Mouse (Mus musculus) myocyte (in vitro differentiated cells): ENCODE measurements around the gene Gm20662.

ENCODE experiments used
- CEBPB ChIP-seq: IDR thresholded peaks from 2 replicates; pipeline ENCODE4 v1.6.1; 2011; ENCODE audit warnings: mild to moderate bottlenecking, moderate library complexity; ENCODE audit not compliant: poor library complexity, insufficient read depth, severe bottlenecking
- MYOD1 ChIP-seq, 3 experiments: IDR thresholded peaks; one replicate each; pipeline ENCODE4 v1.6.1; 2011; ENCODE audit warnings: control low read depth in 2 of 3, low read depth in 2 of 3, mild to moderate bottlenecking in 2 of 3, moderate library complexity in 1 of 3; ENCODE audit not compliant: insufficient read length in 2 of 3, control insufficient read depth in 1 of 3
- POLR2A ChIP-seq: IDR thresholded peaks from one replicate; pipeline ENCODE4 v1.6.1; 2011; ENCODE audit warnings: low read depth, mild to moderate bottlenecking, control low read depth, moderate library complexity; ENCODE audit not compliant: insufficient read length
- POLR2AphosphoS2 ChIP-seq: IDR thresholded peaks from one replicate; pipeline ENCODE4 v1.6.1; 2011; ENCODE audit warnings: low read depth, control low read depth; ENCODE audit not compliant: insufficient read length
- USF1 ChIP-seq: IDR thresholded peaks from one replicate; pipeline ENCODE4 v1.6.1; 2011; ENCODE audit warnings: low read depth, mild to moderate bottlenecking, control low read depth, moderate library complexity

GRCm38 (mm10) chr9:108001922-108002770 lies 6.0 kb downstream of the Gm20662 start, which contains the start of gene Ip6k1:
- TF ChIP-seq CEBPB: no peak
- no peak for TF ChIP-seq MYOD1 (IDR thresholded peaks at IDR 0.05; ENCODE audit: control insufficient read depth in 1 of 3, insufficient read length in 2 of 3, low read depth in 2 of 3)
- peak; percentile 87 for TF ChIP-seq POLR2A
- TF ChIP-seq USF1: peak; percentile 100
- peak; percentile 82 for TF ChIP-seq POLR2AphosphoS2
